Mouse (Mus musculus) lung, adult 2 months (tissue): ENCODE data around the gene Btbd9.

ENCODE experiments used
- CTCF ChIP-seq: fragments of 200-500 bp; IDR thresholded peaks from 2 replicates; pipeline ENCODE4 v1.5.1; 2011; ENCODE audit warnings: mild to moderate bottlenecking, low read length, control low read depth; ENCODE audit not compliant: insufficient read depth
- POLR2A ChIP-seq: fragments of 200-500 bp; IDR thresholded peaks from 2 replicates; pipeline ENCODE4 v1.6.1; 2011; ENCODE audit warnings: low read depth, mild to moderate bottlenecking, control low read depth, low read length, borderline replicate concordance; ENCODE audit errors: extremely low read depth

- no peak for TF ChIP-seq CTCF
- TF ChIP-seq POLR2A: no peak
These were observed 106.7 kb downstream of the Btbd9 start for GRCm38 (mm10) chr17:30469511-30470076.
